Mouse (Mus musculus) mouse embryonic stem cell (cell line): ENCODE measurements around the gene Olfr215.
"Not testable (repeated sequence)": the region's sequence is repeated elsewhere in the genome, so short reads cannot be mapped to it uniquely, and the experiment has no call there.

Source experiments
- in situ Hi-C, 2 experiments: fragments of 300-500 bp; cut with MboI; formaldehyde crosslinking; loops; 1 replicate in 1 of 2; 3 replicates in 1 of 2; pipeline ENCODE4 v1.14.3; 2019 to 2020; ENCODE audit warnings: low sequenced_read_pairs in 2 of 2, low pct_unique_long_range_greater_than_20kb in 1 of 2, mixed read lengths in 1 of 2; ENCODE audit not compliant: unreplicated experiment in 1 of 2

The Olfr215 gene

GRCm38 (mm10) chr6:116584095-116584494 is at the start of gene Olfr215:
Gene Olfr215 (minus strand): TSS chr6:116584195.
- in situ Hi-C loops, result no loop called here

DNA sequence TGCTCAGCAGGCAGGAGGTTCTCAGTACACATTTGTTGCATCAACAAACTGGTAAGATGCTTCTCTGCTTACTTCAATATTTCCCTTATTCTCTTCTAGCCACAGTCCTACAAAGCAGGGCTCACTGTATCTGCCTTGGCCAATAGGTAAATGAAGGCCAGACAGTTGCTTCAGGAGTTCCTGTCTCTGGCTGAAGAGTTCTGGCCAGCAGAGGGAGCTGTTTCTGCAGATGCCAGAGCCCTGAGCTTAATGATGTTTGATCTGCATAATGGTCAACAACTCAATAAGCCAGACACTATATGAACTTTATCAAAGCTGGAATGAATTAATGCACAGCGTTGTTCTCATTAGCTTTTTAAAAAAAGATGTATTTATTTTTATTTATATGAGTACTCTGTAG is 48.1 kb upstream of the Olfr215 start:
- in situ Hi-C loops, result no loop called here

GRCm38 (mm10) chr6:116629766-116630165 is 45.8 kb upstream of the Olfr215 start:
- in situ Hi-C loops, result no loop called here

DNA sequence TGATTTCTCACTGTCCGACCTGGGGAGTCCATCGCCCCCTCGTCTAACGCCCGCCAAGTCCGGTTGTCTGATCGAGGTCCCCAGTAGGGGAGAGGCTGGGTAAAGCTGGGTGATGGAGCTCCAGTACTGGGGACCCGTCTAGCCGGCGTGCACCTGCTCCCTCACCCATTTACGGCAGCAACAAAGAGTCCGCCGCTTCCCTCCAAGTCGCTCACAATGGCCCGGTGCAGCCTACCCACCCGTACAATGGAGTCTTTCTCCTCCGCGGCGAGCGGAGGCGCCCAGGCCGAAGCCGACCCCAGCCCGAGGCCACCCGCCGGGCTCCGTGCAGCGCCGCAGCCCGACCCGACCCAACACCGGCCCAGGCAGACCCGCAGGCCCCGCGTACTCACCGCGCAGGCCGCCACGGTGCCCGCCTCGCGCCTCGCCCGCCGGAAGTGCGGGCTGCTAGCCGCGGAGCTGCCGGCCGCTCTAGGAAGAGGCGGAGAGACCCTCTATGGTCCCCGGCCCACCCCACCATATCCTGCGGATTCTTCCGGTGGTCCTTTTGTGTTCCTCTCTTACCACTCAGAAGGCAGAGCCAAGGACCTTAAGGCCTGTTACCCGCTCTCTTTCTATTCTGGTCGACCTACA is 44.7 kb upstream of the Olfr215 start, which contains the start of gene Zfp422:
Zfp422 (minus strand) TSS at position 461 of the 633 bp plus-strand sequence.
- in situ Hi-C loops, result no loop called here

DNA sequence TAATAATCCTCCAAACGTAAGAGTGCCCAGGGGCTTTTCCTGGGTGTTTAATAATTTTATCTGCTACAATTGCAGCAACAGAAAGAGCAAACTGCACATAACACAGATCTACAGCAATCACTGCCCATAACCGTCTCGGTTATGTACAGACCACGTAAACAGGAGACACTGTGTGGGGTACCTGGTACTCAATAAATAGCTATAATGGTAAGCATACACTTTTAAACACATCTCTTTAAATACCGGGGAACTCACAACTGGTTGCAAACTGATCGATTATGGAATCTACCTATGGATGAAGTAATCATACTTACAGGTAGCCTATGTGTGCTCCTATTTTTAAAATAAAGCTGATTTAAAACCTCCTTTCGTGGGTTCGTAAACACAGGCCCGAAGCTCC is 44.1 kb upstream of the Olfr215 start:
- in situ Hi-C loops, result no loop called here

DNA sequence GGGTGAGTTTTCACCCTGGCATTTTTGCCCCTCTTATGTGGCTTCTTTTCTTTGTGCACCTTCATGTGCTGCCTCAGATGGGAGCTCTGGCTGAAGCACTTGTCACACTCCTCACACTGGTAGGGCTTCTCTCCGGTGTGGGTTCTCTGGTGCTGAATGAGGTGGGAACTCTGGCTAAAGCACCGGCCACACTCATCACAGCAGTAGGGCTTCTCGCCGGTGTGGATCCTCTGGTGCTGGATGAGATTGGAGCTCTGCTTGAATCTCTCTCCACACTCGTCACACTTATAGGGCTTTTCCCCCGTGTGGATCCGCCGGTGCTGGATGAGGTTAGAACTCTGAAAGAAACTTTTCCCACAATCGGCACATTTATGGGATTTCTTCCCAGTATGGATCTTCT is 42.4 kb upstream of the Olfr215 start:
- in situ Hi-C loops, result not testable (repeated sequence)

- in situ Hi-C loops, result no loop called here
Observed at GRCm38 (mm10) chr6:116621318-116622023, 37.5 kb upstream of the Olfr215 start.

GRCm38 (mm10) chr6:116618073-116618472 is 34.1 kb upstream of the Olfr215 start:
- in situ Hi-C loops, result no loop called here

DNA sequence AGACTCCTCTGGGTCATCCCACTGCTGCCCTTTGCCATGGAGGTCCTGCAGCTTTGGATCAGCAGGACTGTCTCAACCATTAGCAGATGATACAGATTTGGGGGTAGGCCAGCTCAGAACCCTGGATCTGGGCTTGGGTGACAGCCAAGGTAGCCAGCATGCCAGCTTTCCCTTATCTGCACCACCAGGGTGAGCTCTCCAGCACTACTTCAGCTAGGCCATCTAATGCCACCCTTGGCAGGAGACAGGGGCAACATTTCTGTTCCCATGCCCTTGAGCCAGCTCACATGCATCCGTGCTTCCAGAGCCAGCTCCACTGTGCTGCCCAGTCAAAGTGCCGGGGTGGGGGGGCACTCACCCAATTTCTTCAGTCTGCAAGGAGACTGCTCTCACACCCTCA is 31.7 kb upstream of the Olfr215 start:
- in situ Hi-C loops, result no loop called here

GRCm38 (mm10) chr6:116607230-116607629 is 23.2 kb upstream of the Olfr215 start:
- in situ Hi-C loops, result no loop called here

GRCm38 (mm10) chr6:116600969-116601368 is 17.0 kb upstream of the Olfr215 start:
- in situ Hi-C loops, result not testable (repeated sequence)

GRCm38 (mm10) chr6:116569834-116570233 is 14.2 kb downstream of the Olfr215 start:
- in situ Hi-C loops, result loop anchor here (25.0 kb wide), 3 partner anchors 283 to 383 kb away; partner anchors contain the start of genes Tmcc1 (in 1 of the 2) and Zfand4 (in 1 of the 2)

GRCm38 (mm10) chr6:116554952-116555351 is 29.0 kb downstream of the Olfr215 start:
- in situ Hi-C loops, result loop anchor here (25.0 kb wide), 3 partner anchors 268 to 368 kb away; partner anchors contain the start of genes Tmcc1 (in 1 of the 2) and Zfand4 (in 1 of the 2)

DNA sequence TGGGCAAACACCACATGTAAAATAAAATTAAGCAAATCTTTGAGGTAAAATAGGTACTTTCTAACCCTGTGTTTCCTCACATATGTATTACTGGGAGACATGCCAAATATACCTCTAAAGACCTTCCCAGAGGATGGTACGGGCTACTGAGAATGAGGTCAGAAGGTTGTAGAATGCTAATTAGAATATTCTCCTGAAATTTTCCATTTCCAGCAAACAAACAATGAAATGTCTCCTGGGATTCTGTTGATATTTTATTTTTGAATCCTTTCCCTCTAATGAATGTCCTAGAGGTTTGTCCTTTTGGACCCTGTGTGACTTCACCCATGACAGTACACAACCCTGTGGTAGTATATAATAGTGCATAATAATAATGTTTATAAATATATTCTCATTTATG is 30.1 kb downstream of the Olfr215 start, which contains the start of gene Olfr214:
Olfr214 (plus strand) TSS at position 301 of the 400 bp plus-strand sequence.
- in situ Hi-C loops, result loop anchor here (25.0 kb wide), 3 partner anchors 267 to 367 kb away; partner anchors contain the start of genes Tmcc1 (in 1 of the 2) and Zfand4 (in 1 of the 2)

DNA sequence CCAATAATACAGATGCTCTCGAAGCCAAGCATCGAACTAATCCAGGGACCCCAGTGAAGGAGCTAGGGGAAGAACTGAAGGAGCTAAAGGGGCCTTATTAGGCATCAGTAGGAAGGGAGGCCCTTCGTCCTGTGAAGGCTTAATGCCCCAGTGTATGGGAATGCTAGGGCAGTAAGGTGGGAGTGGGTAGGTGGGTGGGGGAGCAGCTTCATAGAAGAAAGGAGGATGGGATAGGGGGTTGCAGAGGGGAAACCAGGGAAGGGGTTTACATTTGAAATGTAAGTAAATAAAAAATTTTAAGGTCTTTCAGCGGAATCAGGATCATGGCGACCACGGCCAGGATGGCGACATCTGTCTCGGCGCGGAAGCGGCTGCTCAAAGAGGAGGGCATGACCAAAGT is 33.2 kb downstream of the Olfr215 start, which contains the start of gene Gm5580:
Gm5580 (plus strand) TSS at position 301 of the 400 bp plus-strand sequence.
- in situ Hi-C loops, result loop anchor here (25.0 kb wide), 3 partner anchors 264 to 364 kb away; partner anchors contain the start of genes Tmcc1 (in 1 of the 2) and Zfand4 (in 1 of the 2)

- in situ Hi-C loops, result no loop called here
Observed at GRCm38 (mm10) chr6:116542500-116542899, 41.5 kb downstream of the Olfr215 start.

- in situ Hi-C loops, result no loop called here
Observed at GRCm38 (mm10) chr6:116538156-116538555, 45.8 kb downstream of the Olfr215 start, which contains the start of gene Olfr213. Gene Olfr213 (plus strand): TSS chr6:116538456.
